ENCODE assay signal across 12 mouse cellular contexts in genomic region chr17:25984066-25984465, GRCm38 (mm10). TPM values are rescaled to one million over a fixed set of nuclear protein-coding genes. Genes with fewer than 3 reads are reported as not detected.
A peak's percentile ranks its signal among the peaks of the same experiment; 100 is the strongest.
DNase-seq lines count a peak whose midpoint lies in the region; ATAC-seq lines count a peak whose summit lies in the region.
"Had no signal": no experiment of that assay in that cellular context is flagged by ENCODE, and none has a peak within 500 bp of the region (broad histone marks: within the 10 kb centered on the region; RNA-seq: fewer than 3 reads in every experiment).

No protein-coding gene starts in this region.

- peaks cover 4% of the 10 kb centered on the region; the same call in 1 of the 2 replicates for H3K4me1 ChIP-seq in neural tube, embryonic 11.5 days (ENCODE audit: control insufficient read depth, insufficient read depth, low read length)
- H3K4me1 ChIP-seq in liver, embryonic 15.5 days (replicated peaks): peaks cover 57% of the 10 kb centered on the region

- peak overlapping the region; percentile 89; the same call in 1 of the 2 replicates for H3K9ac ChIP-seq in neural tube, embryonic 11.5 days (ENCODE audit: low read length)
- 0 out of 2 replicates have a peak overlapping the region, but pooled peaks have one; percentile 83 for H3K9ac ChIP-seq in liver, embryonic 15.5 days

- H3K27me3 ChIP-seq in neural tube, embryonic 11.5 days (ENCODE audit: control insufficient read depth, insufficient read depth, low read length): no peaks in the 10 kb centered on the region
- H3K27me3 ChIP-seq in liver, embryonic 15.5 days: 0 out of 2 replicates have a peak, but pooled peaks cover 8% of the 10 kb centered on the region

- ATAC-seq in neural tube, embryonic 11.5 days (ENCODE audit: insufficient read depth, low FRiP score, low TSS enrichment): no peak
- ATAC-seq in liver, embryonic 15.5 days (ENCODE audit: insufficient read depth): no peak

- H3K27ac ChIP-seq in neural tube, embryonic 11.5 days (ENCODE audit: low read depth, low read length): no peak overlapping the region
- H3K27ac ChIP-seq in liver, embryonic 15.5 days (replicated peaks): no peak overlapping the region

- H3K4me3 ChIP-seq in neural tube, embryonic 11.5 days (ENCODE audit: low read depth, low read length): peak overlapping the region; percentile 72
- H3K4me3 ChIP-seq in liver, embryonic 15.5 days (replicated peaks): peak overlapping the region; percentile 78

- H3K4me2 ChIP-seq in neural tube, embryonic 11.5 days (ENCODE audit: low read depth): peak overlapping the region; percentile 85
- peak overlapping the region; percentile 89 for H3K4me2 ChIP-seq in liver, embryonic 15.5 days

- WGBS in neural tube, embryonic 11.5 days: 97% methylated on average over 1 of the region's 1 CpGs
- 94% methylated on average over 1 of the region's 1 CpGs for WGBS in liver, embryonic 15.5 days (ENCODE audit: insufficient replicate concordance)

- H3K9me3 ChIP-seq in neural tube, embryonic 11.5 days (ENCODE audit: control insufficient read depth, low read length): no peaks in the 10 kb centered on the region
- H3K9me3 ChIP-seq in liver, embryonic 15.5 days (replicated peaks): no peaks in the 10 kb centered on the region

- peak; percentile 37 for DNase-seq in cerebellum, adult 9-11 months
- DNase-seq in cerebellum, postnatal 10 days: no peak
- DNase-seq in neural tube, embryonic 11.5 days (ENCODE audit: low spot score): no peak
- no peak for DNase-seq in neural tube, embryonic 10.5 days (ENCODE audit: extremely low spot score, low spot score)
- no peak for DNase-seq in adrenal gland, adult 8-10 months
- DNase-seq in right cerebral cortex, postnatal 4 days: no peak
- DNase-seq in Muller cell, postnatal 12 days (ENCODE audit: inconsistent ontology term): no peak
- DNase-seq: adrenal gland, postnatal 36 days; gastrocnemius, postnatal 10 days had no signal

- H3K36me3 ChIP-seq in neural tube, embryonic 11.5 days (ENCODE audit: control insufficient read depth, insufficient read depth, low read length): no peaks in the 10 kb centered on the region
- H3K36me3 ChIP-seq in liver, embryonic 15.5 days (replicated peaks): no peaks in the 10 kb centered on the region

RNA-seq across cellular contexts. Expression of gene Capn15, which starts 1.5 kb away (rescaled TPM):
- polyA plus RNA-seq in neural tube, embryonic 11.5 days (2014; fragmentation: Nextera tagmentation; extraction: Ambion mirVana): 21.0 and 23.3 TPM in 2 replicates
- polyA plus RNA-seq in liver, embryonic 15.5 days (2015; fragmentation: Nextera tagmentation; extraction: Ambion mirVana): 9.7 and 11.4 TPM in 2 replicates
- 10 to 100 TPM; 20.1 to 34.6 (median 24.9) TPM for total RNA-seq in adrenal gland, adult 8-10 months (2022)

RNA-seq across cellular contexts. Expression of gene A930017K11Rik, which starts 31.7 kb away (rescaled TPM):
- polyA plus RNA-seq in neural tube, embryonic 11.5 days (2014; fragmentation: Nextera tagmentation; extraction: Ambion mirVana): not detected in 2 replicates
- polyA plus RNA-seq in liver, embryonic 15.5 days (2015; fragmentation: Nextera tagmentation; extraction: Ambion mirVana): 0.23 and 0.37 TPM in 2 replicates
- total RNA-seq in adrenal gland, adult 8-10 months (2022): not detected
- total RNA-seq: adrenal gland, postnatal 36 days; gastrocnemius, postnatal 10 days; liver, adult 2 months had no signal
- polyA plus RNA-seq: liver, adult 2 months; spleen, adult 2 months had no signal

RNA-seq across cellular contexts. Expression of gene Nhlrc4, which starts 39.3 kb away (rescaled TPM):
- 0.11 and 0.38 TPM in 2 replicates for polyA plus RNA-seq in neural tube, embryonic 11.5 days (2014; fragmentation: Nextera tagmentation; extraction: Ambion mirVana)
- polyA plus RNA-seq in liver, embryonic 15.5 days (2015; fragmentation: Nextera tagmentation; extraction: Ambion mirVana): 6.1 and 6.7 TPM in 2 replicates
- not detected for total RNA-seq in adrenal gland, adult 8-10 months (2022)
- total RNA-seq: adrenal gland, postnatal 36 days; gastrocnemius, postnatal 10 days had no signal

RNA-seq across cellular contexts. Expression of gene Pigq, which starts 39.3 kb away (rescaled TPM):
- polyA plus RNA-seq in neural tube, embryonic 11.5 days (2014; fragmentation: Nextera tagmentation; extraction: Ambion mirVana): 51.6 and 60.9 TPM in 2 replicates
- polyA plus RNA-seq in liver, embryonic 15.5 days (2015; fragmentation: Nextera tagmentation; extraction: Ambion mirVana): 156 and 174 TPM in 2 replicates
- 100 to 1,000 TPM; 101 to 126 (median 111) TPM for total RNA-seq in adrenal gland, adult 8-10 months (2022)
